14 mouse cellular contexts compared by ENCODE assay signal in the genomic region with DNA sequence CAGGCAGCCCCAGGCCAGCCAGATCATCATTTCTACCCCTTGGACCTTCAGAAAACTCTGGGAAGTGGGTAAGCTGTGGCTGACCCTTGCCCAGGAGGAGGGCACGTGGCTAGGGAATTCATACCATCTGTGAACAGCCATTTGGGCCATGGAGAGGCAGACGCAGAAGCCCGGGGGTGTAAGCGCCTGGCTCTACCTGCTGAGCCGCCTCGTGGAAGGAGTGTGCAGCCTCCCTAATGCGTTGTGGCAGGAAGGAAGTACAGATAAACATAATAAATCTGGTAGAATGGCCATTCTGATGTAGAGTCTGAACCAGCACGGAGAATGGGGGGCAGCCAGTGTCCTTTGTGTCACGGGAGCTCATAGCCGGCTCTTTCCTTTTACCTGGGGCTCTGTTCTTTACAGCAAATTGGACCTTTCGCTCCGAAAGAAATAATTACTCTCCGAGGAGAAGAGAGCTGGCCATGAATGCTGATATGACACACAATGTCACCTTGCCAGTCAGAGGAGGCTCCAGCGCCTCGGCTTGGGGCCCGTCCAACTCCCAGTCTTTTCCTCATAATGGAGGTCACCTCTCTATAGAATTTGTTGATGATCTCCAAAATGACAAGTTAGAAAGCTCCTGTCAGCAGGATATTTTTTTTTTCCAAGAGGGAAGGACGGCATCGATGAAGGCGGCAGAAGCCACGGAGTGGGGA.
DNase-seq lines count a peak whose midpoint lies in the region; ATAC-seq lines count a peak whose summit lies in the region.
"Had no signal": no experiment of that assay in that cellular context is flagged by ENCODE, and none has a peak within 500 bp of the region (broad histone marks: within the 10 kb centered on the region; RNA-seq: fewer than 3 reads in every experiment).

No protein-coding gene starts in this region.

- H3K9me3 ChIP-seq in hindbrain, embryonic 12.5 days (replicated peaks), result no peaks in the 10 kb centered on the region
- H3K9me3 ChIP-seq in hindbrain, embryonic 11.5 days (ENCODE audit: control insufficient read depth, low read length), result no peaks in the 10 kb centered on the region
- no peaks in the 10 kb centered on the region for H3K9me3 ChIP-seq in midbrain, embryonic 15.5 days
- H3K9me3 ChIP-seq: limb, embryonic 10.5 days had no signal

- peak overlapping the region; percentile 60 for H3K27ac ChIP-seq in hindbrain, embryonic 12.5 days
- H3K27ac ChIP-seq in hindbrain, embryonic 11.5 days (ENCODE audit: low read depth, low read length), result no peak overlapping the region
- H3K27ac ChIP-seq in midbrain, embryonic 15.5 days, result peak overlapping the region; percentile 69
- H3K27ac ChIP-seq: kidney, postnatal 0 days; limb, embryonic 10.5 days; liver, embryonic 14.5 days had no signal

- H3K4me3 ChIP-seq in hindbrain, embryonic 12.5 days, result no peak overlapping the region
- no peak overlapping the region for H3K4me3 ChIP-seq in hindbrain, embryonic 11.5 days (ENCODE audit: low read depth, low read length)
- no peak overlapping the region for H3K4me3 ChIP-seq in midbrain, embryonic 15.5 days
- H3K4me3 ChIP-seq: limb, embryonic 10.5 days; myocyte had no signal

- H3K9ac ChIP-seq in hindbrain, embryonic 12.5 days, result no peak overlapping the region
- H3K9ac ChIP-seq in hindbrain, embryonic 11.5 days (ENCODE audit: low read depth, low read length), result no peak overlapping the region
- no peak overlapping the region for H3K9ac ChIP-seq in midbrain, embryonic 15.5 days
- H3K9ac ChIP-seq: liver, embryonic 14.5 days had no signal

- no peaks in the 10 kb centered on the region for H3K36me3 ChIP-seq in hindbrain, embryonic 12.5 days
- no peaks in the 10 kb centered on the region for H3K36me3 ChIP-seq in hindbrain, embryonic 11.5 days (ENCODE audit: control insufficient read depth, insufficient read depth, low read length)
- no peaks in the 10 kb centered on the region for H3K36me3 ChIP-seq in midbrain, embryonic 15.5 days (replicated peaks)
- H3K36me3 ChIP-seq: limb, embryonic 10.5 days had no signal

- DNase-seq in adrenal gland, postnatal 10 days, result peak; percentile 47
- DNase-seq in adrenal gland, postnatal 25 days, result no peak
- no peak for DNase-seq in hindbrain, embryonic 11.5 days (ENCODE audit: low spot score)
- peak; percentile 45 for DNase-seq in cerebellum, adult 9-10 months
- DNase-seq in ovary, postnatal 10 days (ENCODE audit: low spot score), result no peak
- DNase-seq: lung, postnatal 36 days; retina, postnatal 1 day had no signal

- 66% methylated on average over 20 of the region's 20 CpGs for WGBS in hindbrain, embryonic 12.5 days
- 72% methylated on average over 20 of the region's 20 CpGs for WGBS in hindbrain, embryonic 11.5 days
- WGBS in midbrain, embryonic 15.5 days, result 43% methylated on average over 20 of the region's 20 CpGs

- ATAC-seq in hindbrain, embryonic 12.5 days (ENCODE audit: low FRiP score), result no peak
- ATAC-seq in hindbrain, embryonic 11.5 days (ENCODE audit: low FRiP score), result no peak
- peak; percentile 25; the same call in 1 of the 2 replicates for ATAC-seq in midbrain, embryonic 15.5 days (replicated peaks)
- ATAC-seq in megakaryocyte, adult 5-6 weeks (ENCODE audit: poor library complexity, severe bottlenecking), result no peak

- H3K27me3 ChIP-seq in hindbrain, embryonic 12.5 days, result no peaks in the 10 kb centered on the region
- no peaks in the 10 kb centered on the region for H3K27me3 ChIP-seq in hindbrain, embryonic 11.5 days (ENCODE audit: control insufficient read depth, insufficient read depth, low read length)
- no peaks in the 10 kb centered on the region for H3K27me3 ChIP-seq in midbrain, embryonic 15.5 days (replicated peaks)

- H3K4me2 ChIP-seq in hindbrain, embryonic 12.5 days (replicated peaks), result no peak overlapping the region
- no peak overlapping the region for H3K4me2 ChIP-seq in hindbrain, embryonic 11.5 days (replicated peaks; ENCODE audit: low read depth, low read length)
- no peak overlapping the region for H3K4me2 ChIP-seq in midbrain, embryonic 15.5 days

- peaks cover 23% of the 10 kb centered on the region for H3K4me1 ChIP-seq in hindbrain, embryonic 12.5 days
- H3K4me1 ChIP-seq in hindbrain, embryonic 11.5 days (replicated peaks; ENCODE audit: control insufficient read depth, insufficient read depth, low read length), result peaks cover under 1% of the 10 kb centered on the region; the same call in 1 of the 2 replicates
- peaks cover 33% of the 10 kb centered on the region for H3K4me1 ChIP-seq in midbrain, embryonic 15.5 days

Comparison
In these comparisons a context has a peak if more than half of its experiments do, and no peak if none do; other contexts are left out.
1. DNase-seq: peak in adrenal gland, postnatal 10 days (single experiment) and cerebellum, adult 9-10 months (single experiment); none in adrenal gland, postnatal 25 days (single experiment), hindbrain, embryonic 11.5 days (single experiment) and ovary, postnatal 10 days (single experiment).